Mouse (Mus musculus) brain, embryonic 14.5 days (tissue): Measurements from ENCODE around the gene Olfr282.
"Not testable (repeated sequence)": the region's sequence is repeated elsewhere in the genome, so short reads cannot be mapped to it uniquely, and the experiment has no call there.

Experiments used
- CTCF ChIP-seq: fragments of 200-500 bp; IDR thresholded peaks from 2 replicates; pipeline ENCODE4 v1.5.1; 2012; ENCODE audit warnings: inconsistent platforms, mild to moderate bottlenecking, moderate library complexity, borderline replicate concordance; ENCODE audit not compliant: insufficient read depth, insufficient read length; ENCODE audit errors: extremely low read depth
- POLR2A ChIP-seq: fragments of 200-500 bp; IDR thresholded peaks from 2 replicates; pipeline ENCODE4 v1.6.1; 2012; ENCODE audit warnings: mild to moderate bottlenecking, inconsistent platforms, borderline replicate concordance; ENCODE audit not compliant: poor library complexity, insufficient read depth, insufficient read length, severe bottlenecking; ENCODE audit errors: extremely low read depth

DNA sequence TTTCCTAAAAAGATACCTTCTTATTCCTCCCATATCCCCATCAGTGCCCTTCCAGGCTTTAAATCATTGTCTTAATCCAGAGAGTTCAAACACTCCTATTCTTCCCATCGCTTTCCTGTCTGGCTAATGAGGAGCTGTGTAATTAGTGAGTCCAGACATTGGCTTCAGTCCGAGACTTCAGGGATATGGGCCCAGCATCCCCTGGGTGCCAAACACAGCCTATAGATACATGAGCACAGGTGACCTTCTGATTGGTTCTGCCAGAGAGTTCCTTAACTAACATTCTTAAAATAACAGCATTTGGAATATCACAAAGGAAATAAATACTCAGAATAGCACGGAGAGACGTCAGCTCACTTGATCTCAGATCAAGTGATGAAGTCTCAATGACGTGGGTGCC is at the start of gene Olfr282:
- not testable (repeated sequence) for TF ChIP-seq CTCF, POLR2A
